In the genomic region with DNA sequence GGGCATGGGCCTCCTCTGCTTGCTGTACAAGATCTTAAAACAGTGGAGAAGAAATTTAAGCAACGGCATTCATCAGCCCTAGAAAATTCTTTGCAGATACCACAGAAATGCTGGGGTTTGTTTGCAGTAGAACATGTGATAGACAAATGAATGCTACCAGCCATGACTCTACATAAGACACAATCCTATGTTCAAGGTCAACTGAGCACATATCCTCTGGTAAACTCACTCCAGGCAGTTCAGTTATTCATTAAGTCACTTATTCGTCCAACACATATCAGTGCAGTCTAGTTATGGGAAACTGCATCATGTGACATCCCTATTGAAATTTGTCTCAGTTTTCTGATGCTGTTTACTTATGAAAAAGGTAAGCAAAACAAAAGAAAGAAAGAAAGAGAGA, we compare ENCODE assay signal across 34 mouse cellular contexts.
"Had no signal": no experiment of that assay in that cellular context is flagged by ENCODE, and none has a peak within 500 bp of the region (broad histone marks: within the 10 kb centered on the region; RNA-seq: fewer than 3 reads in every experiment).

No protein-coding gene starts in this region.

- DNase-seq: heart, postnatal 10 days; heart, postnatal 14 days; heart, postnatal 36 days; heart, postnatal 4 days; kidney, adult 11 months; kidney, adult 18-20 months; kidney, adult 2 months; kidney, adult 8-10 months; kidney, adult 9 months; kidney, postnatal 10 days; kidney, postnatal 14 days; kidney, postnatal 25 days; kidney, postnatal 36 days; kidney, postnatal 4 days; layer of hippocampus, adult 9-11 months; layer of hippocampus, postnatal 36 days had no signal

- ATAC-seq: hindbrain, embryonic 16.5 days; hindbrain, postnatal 0 days; inflammation-experienced regulatory T-cells, adult 6 months; intestine, embryonic 16.5 days; intestine, postnatal 0 days had no signal

- H3K36me3 ChIP-seq: heart, embryonic 10.5 days; heart, embryonic 12.5 days; heart, embryonic 13.5 days; heart, embryonic 15.5 days; hindbrain, embryonic 10.5 days; hindbrain, embryonic 12.5 days; hindbrain, embryonic 13.5 days; hindbrain, embryonic 15.5 days; kidney, embryonic 15.5 days had no signal

- H3K4me3 ChIP-seq: heart, embryonic 10.5 days; heart, embryonic 12.5 days; heart, embryonic 13.5 days; heart, embryonic 15.5 days; hindbrain, embryonic 10.5 days; hindbrain, embryonic 12.5 days; hindbrain, embryonic 13.5 days; hindbrain, embryonic 15.5 days; kidney, embryonic 15.5 days; layer of hippocampus, adult 2 months had no signal

- H3K4me2 ChIP-seq: heart, embryonic 11.5 days; heart, embryonic 12.5 days; heart, embryonic 13.5 days; heart, embryonic 15.5 days; hindbrain, embryonic 12.5 days; hindbrain, embryonic 13.5 days; hindbrain, embryonic 14.5 days; hindbrain, embryonic 15.5 days; kidney, embryonic 15.5 days had no signal

- H3K9ac ChIP-seq: heart, embryonic 12.5 days; heart, embryonic 13.5 days; heart, embryonic 15.5 days; hindbrain, embryonic 12.5 days; hindbrain, embryonic 13.5 days; hindbrain, embryonic 14.5 days; hindbrain, embryonic 15.5 days; kidney, embryonic 15.5 days had no signal

- H3K27ac ChIP-seq: heart, embryonic 10.5 days; heart, embryonic 13.5 days; heart, embryonic 15.5 days; hindbrain, embryonic 10.5 days; hindbrain, embryonic 12.5 days; hindbrain, embryonic 13.5 days; hindbrain, embryonic 14.5 days; hindbrain, embryonic 15.5 days; hindbrain, postnatal 0 days; kidney, embryonic 15.5 days; kidney, postnatal 0 days; layer of hippocampus, adult 2 months had no signal

- H3K4me1 ChIP-seq: heart, embryonic 10.5 days; heart, embryonic 12.5 days; heart, embryonic 13.5 days; heart, embryonic 15.5 days; hindbrain, embryonic 10.5 days; hindbrain, embryonic 12.5 days; hindbrain, embryonic 13.5 days; hindbrain, embryonic 15.5 days; kidney, embryonic 15.5 days had no signal

- H3K27me3 ChIP-seq: heart, embryonic 12.5 days; heart, embryonic 13.5 days; heart, embryonic 15.5 days; hindbrain, embryonic 12.5 days; hindbrain, embryonic 13.5 days; hindbrain, embryonic 15.5 days; kidney, embryonic 15.5 days had no signal

- H3K9me3 ChIP-seq: heart, embryonic 10.5 days; heart, embryonic 12.5 days; heart, embryonic 13.5 days; heart, embryonic 15.5 days; hindbrain, embryonic 10.5 days; hindbrain, embryonic 12.5 days; hindbrain, embryonic 13.5 days; hindbrain, embryonic 15.5 days; kidney, embryonic 15.5 days had no signal
